Mouse (Mus musculus): ENCODE results near the gene Creb3l4. TPM values are rescaled to one million over a fixed set of nuclear protein-coding genes. Genes with fewer than 3 reads are reported as not detected.

The Creb3l4 gene
- total RNA-seq (2023) = not detected

GRCm38 (mm10) chr3:90242984-90243775, at the start of gene Creb3l4:
Gene Creb3l4 (minus strand): TSS chr3:90243512.

GRCm38 (mm10) chr3:90292345-90293275, 49.3 kb upstream of the Creb3l4 start, which contains the start of gene Gatad2b:
Gene Gatad2b (plus strand): TSS chr3:90293178.

GRCm38 (mm10) chr3:90265034-90265931, 22.0 kb upstream of the Creb3l4 start, which contains the start of gene Dennd4b:
Gene Dennd4b (plus strand): TSS chr3:90265185.

GRCm38 (mm10) chr3:90253653-90254418, 10.5 kb upstream of the Creb3l4 start, which contains the start of gene Crtc2:
Gene Crtc2 (plus strand): TSS chr3:90254163.

GRCm38 (mm10) chr3:90247960-90248745, 4.8 kb upstream of the Creb3l4 start, which contains the start of gene Slc39a1:
Gene Slc39a1 (plus strand): TSS chr3:90248172.

GRCm38 (mm10) chr3:90231507-90232333, 11.6 kb downstream of the Creb3l4 start, which contains the start of gene Jtb:
Gene Jtb (plus strand): TSS chr3:90231597.

GRCm38 (mm10) chr3:90213377-90213866, 29.9 kb downstream of the Creb3l4 start, which contains the start of the genes Rps27 and Rab13:
Gene Rps27 (minus strand): TSS chr3:90213651.
Gene Rab13 (plus strand): TSS chr3:90213695.

Other genes starting within 250 kb of the Creb3l4 start
- 10 to 100 TPM; 54.0 to 60.6 TPM for gene Hax1, start 244.7 kb downstream of the Creb3l4 start, total RNA-seq (2023)
- gene 4933434E20Rik, start 191.9 kb downstream of the Creb3l4 start, total RNA-seq (2023) = 100 to 1,000 TPM in 1 of 2 experiments, 10 to 100 TPM in 1; 94.8 to 103 TPM
- gene Ubap2l, start 190.9 kb downstream of the Creb3l4 start, total RNA-seq (2023) = 100 to 1,000 TPM; 237 to 253 TPM
- gene Tpm3, start 170.9 kb downstream of the Creb3l4 start, total RNA-seq (2023) = 100 to 1,000 TPM; 548 to 572 TPM
- 1 to 10 TPM; 1.1 TPM for gene Nup210l, start 139.4 kb downstream of the Creb3l4 start, total RNA-seq (2023)
- over 10,000 TPM; 10,955 to 11,849 TPM for gene Rps27, start 29.9 kb downstream of the Creb3l4 start, total RNA-seq (2023)
- gene Rab13, start 29.8 kb downstream of the Creb3l4 start, total RNA-seq (2023) = not detected
- 10 to 100 TPM; 63.9 to 76.8 TPM for gene Jtb, start 11.9 kb downstream of the Creb3l4 start, total RNA-seq (2023)
- gene Slc39a1, start 4.7 kb upstream of the Creb3l4 start, total RNA-seq (2023) = 10 to 100 TPM; 25.3 to 28.3 TPM
- gene Crtc2, start 10.7 kb upstream of the Creb3l4 start, total RNA-seq (2023) = 100 to 1,000 TPM in 1 of 2 experiments, 10 to 100 TPM in 1; 97.9 to 123 TPM
- 10 to 100 TPM; 73.7 to 80.7 TPM for gene Dennd4b, start 21.7 kb upstream of the Creb3l4 start, total RNA-seq (2023)
- gene Gatad2b, start 49.7 kb upstream of the Creb3l4 start, total RNA-seq (2023) = 100 to 1,000 TPM; 109 to 114 TPM
- gene Slc27a3, start 146.4 kb upstream of the Creb3l4 start, total RNA-seq (2023) = 1 to 10 TPM; 1.8 to 2.2 TPM
- gene Ints3, start 190.1 kb upstream of the Creb3l4 start, total RNA-seq (2023) = 10 to 100 TPM; 57.3 to 67.2 TPM
- gene Npr1, start 222.4 kb upstream of the Creb3l4 start, total RNA-seq (2023) = not detected
- 10 to 100 TPM; 89.4 to 92.6 TPM for gene Ilf2, start 232.6 kb upstream of the Creb3l4 start, total RNA-seq (2023)
- 10 to 100 TPM; 36.9 to 38.9 TPM for gene Snapin, start 247.5 kb upstream of the Creb3l4 start, total RNA-seq (2023)

Data from T-cell, adult 66 days (primary cell).